Mouse (Mus musculus) embryonic fibroblast, embryonic 13.5 days (primary cell): Measurements from ENCODE around the gene Brat1. TPM values are rescaled to one million over a fixed set of nuclear protein-coding genes. Genes with fewer than 3 reads are reported as not detected.

Experiments used
- H3K27ac ChIP-seq: 2 replicates; pipeline ENCODE4 v1.5.1; 2012; ENCODE audit warnings: low read length, control low read depth, inconsistent platforms; ENCODE audit not compliant: insufficient read depth
- H3K4me1 ChIP-seq: 2 replicates; pipeline ENCODE4 v1.6.1; 2011; ENCODE audit warnings: low read length; ENCODE audit not compliant: control insufficient read depth, insufficient read depth
- H3K4me3 ChIP-seq: 2 replicates; pipeline ENCODE4 v1.5.1; 2011; ENCODE audit warnings: mild to moderate bottlenecking, control low read depth, low read length; ENCODE audit not compliant: insufficient read depth
- CTCF ChIP-seq: IDR thresholded peaks from 2 replicates; pipeline ENCODE4 v1.5.1; 2011; ENCODE audit warnings: mild to moderate bottlenecking, control low read depth, low read length, moderate library complexity, borderline replicate concordance; ENCODE audit not compliant: insufficient read depth
- POLR2A ChIP-seq: IDR thresholded peaks from 2 replicates; pipeline ENCODE4 v1.6.1; 2011; ENCODE audit warnings: low read depth, mild to moderate bottlenecking, control low read depth, low read length, moderate library complexity
- polyA plus RNA-seq: library from polyadenylated mRNA; stranded (reverse); fragments of >200 nt; gene quantifications from 2 replicates; pipeline ENCODE4 v1.2.4, GENCODE M21; 2011; ENCODE audit warnings: low read depth; ENCODE audit not compliant: missing spikeins, insufficient read length

The Brat1 gene
- polyA plus RNA-seq, 1 experiment, result 12.4 TPM

GRCm38 (mm10) chr5:140674036-140674435 is 30.8 kb upstream of the Brat1 start:
- Histone ChIP-seq H3K4me3 (no peak overlapping the region), H3K4me1 (no peaks in the 10 kb centered on the region), H3K27ac (no peak overlapping the region)
- TF ChIP-seq CTCF (no peak), POLR2A (no peak)

GRCm38 (mm10) chr5:140675079-140675478 is 29.7 kb upstream of the Brat1 start:
- no peak overlapping the region for H3K27ac ChIP-seq
- no peak overlapping the region for H3K4me3 ChIP-seq
- no peaks in the 10 kb centered on the region for H3K4me1 ChIP-seq
- TF ChIP-seq POLR2A (no peak), CTCF (no peak)

- TF ChIP-seq POLR2A, result no peak
- TF ChIP-seq CTCF, result no peak
- no peak overlapping the region for H3K4me3 ChIP-seq
- no peak overlapping the region for H3K27ac ChIP-seq
- no peaks in the 10 kb centered on the region for H3K4me1 ChIP-seq
These were observed 29.2 kb upstream of the Brat1 start for GRCm38 (mm10) chr5:140675640-140676039.

GRCm38 (mm10) chr5:140677137-140677536 is 27.7 kb upstream of the Brat1 start:
- TF ChIP-seq POLR2A (no peak), CTCF (no peak)
- Histone ChIP-seq H3K4me3 (no peak overlapping the region), H3K4me1 (no peaks in the 10 kb centered on the region), H3K27ac (no peak overlapping the region)

- Histone ChIP-seq H3K4me1 (no peaks in the 10 kb centered on the region), H3K27ac (no peak overlapping the region), H3K4me3 (no peak overlapping the region)
- TF ChIP-seq CTCF (no peak), POLR2A (no peak)
These were observed 24.8 kb upstream of the Brat1 start for GRCm38 (mm10) chr5:140680051-140680450.

GRCm38 (mm10) chr5:140680950-140681349 is 23.9 kb upstream of the Brat1 start:
- Histone ChIP-seq H3K27ac (no peak overlapping the region), H3K4me1 (no peaks in the 10 kb centered on the region), H3K4me3 (no peak overlapping the region)
- no peak for TF ChIP-seq CTCF
- no peak for TF ChIP-seq POLR2A

- Histone ChIP-seq H3K4me3 (no peak overlapping the region), H3K4me1 (no peaks in the 10 kb centered on the region), H3K27ac (no peak overlapping the region)
- no peak for TF ChIP-seq CTCF
- no peak for TF ChIP-seq POLR2A
These were observed 22.7 kb upstream of the Brat1 start for GRCm38 (mm10) chr5:140682113-140682512.

- Histone ChIP-seq H3K27ac (no peak overlapping the region), H3K4me1 (no peaks in the 10 kb centered on the region), H3K4me3 (no peak overlapping the region)
- TF ChIP-seq POLR2A, result no peak
- peak; percentile 81; the same call in 1 of the 2 replicates for TF ChIP-seq CTCF
These were observed 20.3 kb upstream of the Brat1 start for GRCm38 (mm10) chr5:140684343-140685148.

GRCm38 (mm10) chr5:140688434-140688833 is 16.4 kb upstream of the Brat1 start:
- no peak overlapping the region for H3K27ac ChIP-seq
- TF ChIP-seq CTCF, result no peak
- no peak for TF ChIP-seq POLR2A
- H3K4me1 ChIP-seq, result no peaks in the 10 kb centered on the region
- H3K4me3 ChIP-seq, result no peak overlapping the region

- TF ChIP-seq POLR2A (no peak), CTCF (no peak)
- no peaks in the 10 kb centered on the region for H3K4me1 ChIP-seq
- no peak overlapping the region for H3K4me3 ChIP-seq
- H3K27ac ChIP-seq, result no peak overlapping the region
These were observed 8.8 kb upstream of the Brat1 start for GRCm38 (mm10) chr5:140695987-140696386.

- TF ChIP-seq CTCF, result no peak
- no peak for TF ChIP-seq POLR2A
- Histone ChIP-seq H3K4me3 (no peak overlapping the region), H3K27ac (no peak overlapping the region), H3K4me1 (no peaks in the 10 kb centered on the region)
These were observed 5.0 kb upstream of the Brat1 start for GRCm38 (mm10) chr5:140699776-140700175.
